Mouse (Mus musculus) small intestine, adult 2 months (tissue): Measurements from ENCODE around the gene Akap1.

Experiments
- CTCF ChIP-seq: fragments of 200-500 bp; IDR thresholded peaks from 2 replicates; pipeline ENCODE4 v1.5.1; 2012; ENCODE audit warnings: low read depth, mild to moderate bottlenecking, control low read depth, inconsistent platforms, low read length, moderate library complexity, mixed read lengths; ENCODE audit not compliant: insufficient replicate concordance, insufficient read length; ENCODE audit errors: extremely low read depth
- POLR2A ChIP-seq: fragments of 200-500 bp; IDR thresholded peaks from 2 replicates; pipeline ENCODE4 v1.6.1; 2012; ENCODE audit warnings: low read depth, mild to moderate bottlenecking, control low read depth, inconsistent platforms, low read length, moderate library complexity

DNA sequence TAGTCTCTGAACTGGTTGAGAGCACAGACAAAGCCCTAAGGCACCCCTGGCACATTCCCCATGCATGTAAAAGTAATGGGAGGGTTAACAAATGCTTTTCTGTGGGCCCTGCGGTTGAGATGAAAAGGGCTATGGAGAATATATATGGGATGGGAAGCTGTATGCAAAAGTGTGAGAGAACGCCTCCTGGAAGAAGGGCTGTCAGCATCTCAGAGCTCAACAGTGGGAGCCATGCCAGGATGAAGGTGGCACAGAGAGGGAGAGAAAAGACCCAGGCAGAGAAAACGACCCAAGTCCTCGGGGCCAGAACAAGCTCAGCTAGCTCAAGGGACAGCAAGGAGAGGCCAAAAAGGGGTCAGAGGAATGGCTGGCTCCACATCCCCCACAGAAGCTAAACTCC is 8.6 kb downstream of the Akap1 start:
- TF ChIP-seq CTCF (no peak), POLR2A (no peak)
